Mouse (Mus musculus) brain, embryonic 14.5 days (tissue): ENCODE data around the gene Wfdc3.

Experiments used
- CTCF ChIP-seq: fragments of 200-500 bp; IDR thresholded peaks from 2 replicates; pipeline ENCODE4 v1.5.1; 2012; ENCODE audit warnings: inconsistent platforms, mild to moderate bottlenecking, moderate library complexity, borderline replicate concordance; ENCODE audit not compliant: insufficient read depth, insufficient read length; ENCODE audit errors: extremely low read depth
- POLR2A ChIP-seq: fragments of 200-500 bp; IDR thresholded peaks from 2 replicates; pipeline ENCODE4 v1.6.1; 2012; ENCODE audit warnings: mild to moderate bottlenecking, inconsistent platforms, borderline replicate concordance; ENCODE audit not compliant: poor library complexity, insufficient read depth, insufficient read length, severe bottlenecking; ENCODE audit errors: extremely low read depth

DNA sequence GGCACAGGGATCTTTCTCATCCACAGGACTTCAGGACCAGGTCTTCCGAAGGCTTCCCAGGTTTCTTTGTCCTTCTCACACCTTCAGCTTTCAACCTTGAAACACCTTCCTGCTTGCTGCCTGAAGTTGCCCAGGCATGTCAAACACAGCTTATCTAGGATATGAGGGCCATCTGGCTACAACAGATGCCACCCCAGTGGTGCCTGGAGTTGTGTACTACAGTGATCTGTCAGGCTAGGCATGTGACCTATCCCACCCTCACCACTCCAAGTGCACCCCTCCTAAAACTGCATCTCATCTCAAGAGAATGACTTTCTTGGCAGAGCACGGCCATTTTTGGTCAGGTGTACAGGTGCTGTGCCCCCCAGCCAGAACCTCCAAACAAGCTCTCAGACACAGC, 15.8 kb upstream of the Wfdc3 start:
- TF ChIP-seq CTCF (no peak), POLR2A (no peak)
